Mouse (Mus musculus) hindbrain, postnatal 0 days (tissue): Measurements from ENCODE around the gene Gdf7. TPM values are rescaled to one million over a fixed set of nuclear protein-coding genes. Genes with fewer than 3 reads are reported as not detected.

Experiments used
- ATAC-seq: fragments of 200-750 bp; cut with Nextera tagmentation; 2 replicates; pipeline ENCODE4 v1.8.0; 2017; ENCODE audit warnings: mild to moderate bottlenecking, moderate TSS enrichment, moderate library complexity
- DNase-seq: peaks from one replicate; pipeline ENCODE4 v3.0.0-alpha.2; 2015; ENCODE audit warnings: low spot score
- H3K27ac ChIP-seq: fragments of 300-500 bp; sonication (generic); 2 replicates; pipeline ENCODE4 v1.5.1; 2014; ENCODE audit warnings: mild to moderate bottlenecking
- H3K27me3 ChIP-seq: fragments of 300-500 bp; sonication (generic); 2 replicates; pipeline ENCODE4 v1.6.1; 2014; ENCODE audit warnings: low read length, mixed read lengths; ENCODE audit not compliant: insufficient read depth
- H3K36me3 ChIP-seq: fragments of 300-500 bp; sonication (generic); 2 replicates; pipeline ENCODE4 v1.6.1; 2014; ENCODE audit warnings: low read length, mixed read lengths; ENCODE audit not compliant: insufficient read depth
- H3K4me1 ChIP-seq: fragments of 300-500 bp; sonication (generic); 2 replicates; pipeline ENCODE4 v1.6.1; 2014; ENCODE audit warnings: antibody characterized with exemption, low read length, mixed read lengths; ENCODE audit not compliant: insufficient read depth
- H3K4me2 ChIP-seq: fragments of 300-500 bp; sonication (generic); 2 replicates; pipeline ENCODE4 v1.6.1; 2014; ENCODE audit warnings: low read depth, mild to moderate bottlenecking, low read length, moderate library complexity, mixed read lengths
- H3K4me3 ChIP-seq: fragments of 300-500 bp; sonication (generic); 2 replicates; pipeline ENCODE4 v1.5.1; 2014; ENCODE audit warnings: low read length
- H3K9ac ChIP-seq: fragments of 300-500 bp; sonication (generic); replicated peaks from 2 replicates; pipeline ENCODE4 v1.6.1; 2014; ENCODE audit warnings: mild to moderate bottlenecking, low read length, moderate library complexity, mixed read lengths
- H3K9me3 ChIP-seq: fragments of 300-500 bp; sonication (generic); 2 replicates; pipeline ENCODE4 v1.6.1; 2016; ENCODE audit warnings: low read length, mixed read lengths
- CTCF ChIP-seq: IDR thresholded peaks from 2 replicates; pipeline ENCODE4 v1.5.1; 2016; ENCODE audit warnings: antibody characterized with exemption, control low read depth, low read depth
- WGBS: fragments of 180-500 bp; shearing (Covaris S2); extraction: QIAGEN DNeasy Blood & Tissue Kit; methylation state at CpG from one replicate; pipeline ENCODE4 v1.1.7; 2014; 5-methylcytosine and 5-hydroxymethylcytosine counted together
- polyA plus RNA-seq: library from polyadenylated mRNA; unstranded; fragments of >200 nt; fragmentation: Nextera tagmentation; extraction: Ambion mirVana; gene quantifications from 2 replicates; pipeline ENCODE4 v1.2.1, GENCODE M21; 2015
- total RNA-seq: library from RNA; depleted of rRNA; stranded (reverse); fragments of >200 nt; gene quantifications from 2 replicates; pipeline ENCODE4 v1.2.3, GENCODE M21; 2014; rRNA removed

The Gdf7 gene
- total and polyA plus RNA-seq, 2 experiments from 2014 or later, result 0.36 to 3.6 TPM

DNA sequence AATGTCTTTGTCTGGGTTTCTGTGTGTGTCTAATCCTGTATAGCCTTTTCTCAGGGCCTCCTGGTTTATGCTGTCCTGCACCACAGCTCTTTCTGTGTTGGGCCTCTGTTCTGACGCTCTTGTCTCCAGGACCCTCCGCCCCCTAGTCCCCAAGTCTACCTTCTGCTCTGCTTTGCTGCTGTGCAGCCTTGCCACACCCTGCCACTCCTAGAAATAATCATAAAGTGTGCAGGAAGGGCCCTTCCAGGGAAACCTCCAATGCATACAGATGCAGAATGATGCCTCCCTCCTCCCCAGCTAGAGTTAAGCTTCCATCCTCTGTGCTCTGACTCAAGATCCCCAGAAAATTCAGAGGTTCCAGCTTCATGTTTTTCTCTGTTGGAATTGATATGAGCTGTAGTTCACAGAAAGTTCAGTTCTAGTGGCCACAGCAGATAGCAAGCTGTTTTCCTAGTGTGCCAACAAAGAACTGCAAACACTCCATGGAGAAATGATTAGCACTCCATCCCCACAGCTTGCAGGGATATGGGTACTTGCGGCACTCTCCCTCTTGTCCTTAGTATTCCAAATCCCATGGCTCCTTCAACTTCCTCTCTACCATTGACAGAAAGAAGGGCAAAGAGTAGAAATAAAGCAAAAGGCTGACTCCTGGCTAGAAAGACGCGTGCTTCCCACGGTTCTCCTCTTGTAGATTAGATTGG, 28.1 kb downstream of the Gdf7 start:
- no peak overlapping the region for H3K27ac ChIP-seq

DNA sequence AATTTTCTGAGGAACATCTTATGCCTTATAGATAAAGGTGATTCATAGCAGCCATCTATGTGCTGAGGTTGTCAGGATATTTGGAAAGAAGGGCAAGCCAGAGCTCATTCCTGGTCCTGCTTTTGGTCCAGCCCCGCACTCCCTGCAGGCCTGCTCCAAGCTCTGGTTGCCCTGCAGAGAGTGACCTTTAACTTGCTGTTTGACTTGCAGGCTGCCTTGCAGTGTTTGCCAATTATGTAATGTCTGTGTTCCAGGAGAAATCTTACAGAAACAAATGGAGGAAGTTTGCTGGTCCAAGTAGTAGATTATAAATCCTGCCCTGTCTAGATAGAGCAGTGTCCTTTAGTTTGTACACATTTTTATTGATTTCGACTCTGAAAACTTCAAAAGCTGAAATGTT, 30.3 kb downstream of the Gdf7 start:
- Histone ChIP-seq H3K9ac (no peak overlapping the region), H3K27ac (no peak overlapping the region), H3K36me3 (no peaks in the 10 kb centered on the region), H3K9me3 (no peaks in the 10 kb centered on the region), H3K4me3 (no peak overlapping the region), H3K4me2 (no peak overlapping the region), H3K27me3 (no peaks in the 10 kb centered on the region), H3K4me1 (no peaks in the 10 kb centered on the region)
- no peak for TF ChIP-seq CTCF
- WGBS, result 95% methylated on average over 2 of the region's 2 CpGs
- DNase-seq, result no peak
- ATAC-seq, result no peak

More for the DNA sequence above, 28.1 kb downstream of the Gdf7 start:
- Histone ChIP-seq H3K4me2 (no peak overlapping the region), H3K4me1 (no peaks in the 10 kb centered on the region), H3K9me3 (no peaks in the 10 kb centered on the region), H3K27me3 (no peaks in the 10 kb centered on the region), H3K4me3 (no peak overlapping the region), H3K36me3 (no peaks in the 10 kb centered on the region), H3K9ac (no peak overlapping the region)
- no peak for TF ChIP-seq CTCF
- ATAC-seq, result no peak
- 95% methylated on average over 6 of the region's 6 CpGs for WGBS
- no peak for DNase-seq

DNA sequence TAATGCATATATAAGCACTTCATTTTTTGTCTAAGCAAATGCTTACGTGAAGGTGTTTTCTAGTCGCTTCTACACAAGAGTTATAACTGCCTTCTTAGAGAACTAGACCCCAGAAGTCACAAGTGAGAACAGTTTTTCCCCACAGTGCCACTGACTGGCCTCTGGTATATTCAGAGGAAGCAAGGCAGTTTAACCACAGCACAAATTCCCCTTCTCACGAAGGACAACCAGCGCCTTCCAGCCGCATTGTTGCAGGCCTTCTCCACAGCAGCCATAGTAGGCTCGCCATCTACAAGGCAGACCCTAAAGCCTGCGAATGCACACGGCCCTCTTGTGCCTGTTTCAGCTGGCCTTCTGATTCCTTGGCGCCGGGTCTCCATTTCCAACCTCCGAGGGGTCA, 32.1 kb downstream of the Gdf7 start:
- no peaks in the 10 kb centered on the region for H3K27me3 ChIP-seq
- ATAC-seq, result no peak
- 97% methylated on average over 11 of the region's 11 CpGs for WGBS
- H3K4me2 ChIP-seq, result no peak overlapping the region
- no peak overlapping the region for H3K9ac ChIP-seq
- no peak overlapping the region for H3K4me3 ChIP-seq
- H3K9me3 ChIP-seq, result no peaks in the 10 kb centered on the region
- DNase-seq, result no peak
- no peaks in the 10 kb centered on the region for H3K36me3 ChIP-seq
- no peak overlapping the region for H3K27ac ChIP-seq
- TF ChIP-seq CTCF, result no peak
- no peaks in the 10 kb centered on the region for H3K4me1 ChIP-seq

DNA sequence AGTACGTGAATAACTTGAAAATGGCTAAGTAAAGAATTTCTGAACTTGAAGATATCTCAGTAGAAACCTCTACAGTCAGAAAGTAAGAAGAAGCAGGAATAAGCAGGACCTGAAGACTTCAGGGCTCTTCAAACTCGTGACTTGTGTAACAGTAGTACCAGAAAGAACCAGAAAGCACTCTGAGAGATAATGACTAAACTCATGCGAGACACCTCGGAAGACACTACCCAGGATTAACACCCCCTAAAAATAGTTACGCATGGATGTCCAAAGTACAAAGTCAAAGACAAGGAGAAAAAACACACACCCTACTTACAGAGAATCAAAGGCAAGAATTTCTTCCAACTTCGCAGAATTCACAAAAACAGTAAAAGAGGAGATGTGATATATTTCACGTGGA, 35.4 kb downstream of the Gdf7 start:
- Histone ChIP-seq H3K4me2 (no peak overlapping the region), H3K36me3 (no peaks in the 10 kb centered on the region), H3K9ac (no peak overlapping the region), H3K4me1 (no peaks in the 10 kb centered on the region), H3K9me3 (no peaks in the 10 kb centered on the region), H3K27me3 (no peaks in the 10 kb centered on the region), H3K27ac (no peak overlapping the region), H3K4me3 (no peak overlapping the region)
- WGBS, result 92% methylated on average over 7 of the region's 7 CpGs
- no peak for TF ChIP-seq CTCF
- ATAC-seq, result no peak
- DNase-seq, result no peak

DNA sequence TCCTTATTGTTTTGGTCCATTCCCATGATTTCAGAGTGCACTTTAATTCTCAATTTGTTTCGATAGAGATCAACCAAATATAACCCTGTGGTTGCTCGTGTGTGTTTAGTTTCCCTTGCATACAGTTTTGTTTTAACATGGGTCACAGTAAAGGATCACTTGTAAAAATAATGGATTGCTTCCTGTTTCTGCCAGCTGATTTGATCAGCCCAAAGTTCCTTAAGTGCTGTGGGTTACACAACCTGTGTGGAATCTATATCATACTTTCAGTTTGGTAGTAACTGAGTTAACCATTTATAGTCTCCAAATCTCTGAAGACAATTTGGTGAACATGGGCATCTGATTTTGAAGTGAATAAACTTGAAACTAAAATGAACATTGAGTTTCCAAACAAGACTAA, 41.5 kb downstream of the Gdf7 start:
- Histone ChIP-seq H3K4me3 (no peak overlapping the region), H3K4me1 (no peaks in the 10 kb centered on the region), H3K27me3 (no peaks in the 10 kb centered on the region), H3K4me2 (no peak overlapping the region), H3K36me3 (no peaks in the 10 kb centered on the region), H3K9ac (no peak overlapping the region), H3K27ac (no peak overlapping the region), H3K9me3 (no peaks in the 10 kb centered on the region)
- ATAC-seq, result no peak
- no peak for TF ChIP-seq CTCF
- no peak for DNase-seq
- WGBS, result 86% methylated on average over 2 of the region's 2 CpGs

Other genes with a start within 250 kb of the Gdf7 start
- 23.8 and 43.9 TPM in 2 replicates for gene Ldah, start 93.8 kb downstream of the Gdf7 start, total RNA-seq
- 60.9 and 65.3 TPM in 2 replicates for gene Ldah, start 93.8 kb downstream of the Gdf7 start, polyA plus RNA-seq
- gene Hs1bp3, start 11.5 kb upstream of the Gdf7 start, total RNA-seq, result 3.8 and 6.3 TPM in 2 replicates
- gene Hs1bp3, start 11.5 kb upstream of the Gdf7 start, polyA plus RNA-seq, result 5.5 and 6.5 TPM in 2 replicates
- 356 and 385 TPM in 2 replicates for gene Rhob, start 198.1 kb upstream of the Gdf7 start, total RNA-seq
- 71.4 and 71.7 TPM in 2 replicates for gene Rhob, start 198.1 kb upstream of the Gdf7 start, polyA plus RNA-seq